Mouse (Mus musculus) lung, embryonic 14.5 days (tissue): Measurements from ENCODE around the gene Gm49601. TPM values are rescaled to one million over a fixed set of nuclear protein-coding genes. Genes with fewer than 3 reads are reported as not detected.

ENCODE experiments used
- ATAC-seq: fragments of 200-750 bp; cut with Nextera tagmentation; 2 replicates; pipeline ENCODE4 v1.8.0; 2017; ENCODE audit warnings: mild to moderate bottlenecking, moderate TSS enrichment, moderate library complexity; ENCODE audit not compliant: insufficient read depth
- DNase-seq: peaks from one replicate; pipeline ENCODE4 v3.0.0-alpha.2; 2015
- H3K27ac ChIP-seq: fragments of 300-500 bp; sonication (generic); 2 replicates; pipeline ENCODE4 v1.5.1; 2014; ENCODE audit warnings: low read depth, mild to moderate bottlenecking, moderate library complexity
- H3K27me3 ChIP-seq: fragments of 300-500 bp; sonication (generic); 2 replicates; pipeline ENCODE4 v1.6.1; 2014; ENCODE audit warnings: low read length, control low read depth; ENCODE audit not compliant: insufficient read depth
- H3K36me3 ChIP-seq: fragments of 300-500 bp; sonication (generic); 2 replicates; pipeline ENCODE4 v1.6.1; 2014; ENCODE audit warnings: control low read depth; ENCODE audit not compliant: insufficient read depth
- H3K4me1 ChIP-seq: fragments of 300-500 bp; sonication (generic); 2 replicates; pipeline ENCODE4 v1.6.1; 2014; ENCODE audit warnings: antibody characterized with exemption, control low read depth; ENCODE audit not compliant: insufficient read depth
- H3K4me2 ChIP-seq: fragments of 300-500 bp; sonication (generic); 2 replicates; pipeline ENCODE4 v1.6.1; 2014; ENCODE audit warnings: mild to moderate bottlenecking
- H3K4me3 ChIP-seq: fragments of 300-500 bp; sonication (generic); 2 replicates; pipeline ENCODE4 v1.5.1; 2014; ENCODE audit warnings: low read depth, low read length
- H3K9ac ChIP-seq: fragments of 300-500 bp; sonication (generic); 2 replicates; pipeline ENCODE4 v1.6.1; 2014
- H3K9me3 ChIP-seq: fragments of 300-500 bp; sonication (generic); 2 replicates; pipeline ENCODE4 v1.6.1; 2016; ENCODE audit warnings: low read depth, low read length, control low read depth
- CTCF ChIP-seq: IDR thresholded peaks from 2 replicates; pipeline ENCODE4 v1.5.1; 2016; ENCODE audit warnings: antibody characterized with exemption, low read depth
- WGBS: fragments of 180-500 bp; shearing (Covaris S2); extraction: QIAGEN DNeasy Blood & Tissue Kit; methylation state at CpG from one replicate; pipeline ENCODE4 v1.1.7; 2014; 5-methylcytosine and 5-hydroxymethylcytosine counted together
- polyA plus RNA-seq: library from polyadenylated mRNA; unstranded; fragments of >200 nt; fragmentation: Nextera tagmentation; extraction: Ambion mirVana; gene quantifications from 2 replicates; pipeline ENCODE4 v1.2.1, GENCODE M21; 2014

Gene Gm49601
- polyA plus RNA-seq, 1 experiment from 2014 or later = 1.7 TPM

DNA sequence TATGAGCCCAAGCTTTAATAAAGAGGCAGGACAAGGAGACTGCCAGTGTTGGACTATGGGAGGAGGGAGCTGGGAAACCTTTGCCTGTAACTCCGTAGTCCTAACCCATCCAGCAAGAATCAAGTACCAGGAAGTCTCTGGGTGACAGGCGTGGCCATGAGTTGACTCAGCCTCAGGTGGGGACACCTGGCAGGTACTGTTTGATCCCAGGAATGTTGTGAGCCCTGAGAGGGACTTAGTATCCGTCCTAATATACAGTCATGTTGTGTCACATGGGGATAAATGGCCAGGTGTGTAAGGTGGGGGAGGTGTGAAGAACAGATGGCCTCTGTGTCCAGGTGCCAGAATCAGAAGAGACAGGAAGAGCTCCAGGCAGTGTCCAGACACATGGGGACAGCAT, 22.9 kb upstream of the Gm49601 start:
- no peaks in the 10 kb centered on the region for H3K27me3 ChIP-seq
- no peak overlapping the region for H3K27ac ChIP-seq
- no peak for TF ChIP-seq CTCF
- no peak overlapping the region for H3K4me2 ChIP-seq
- H3K36me3 ChIP-seq = no peaks in the 10 kb centered on the region
- H3K9me3 ChIP-seq = no peaks in the 10 kb centered on the region
- ATAC-seq (no peak), DNase-seq (no peak)
- H3K4me1 ChIP-seq = no peaks in the 10 kb centered on the region
- H3K9ac ChIP-seq = no peak overlapping the region
- 46% methylated on average over 3 of the region's 3 CpGs for WGBS
- no peak overlapping the region for H3K4me3 ChIP-seq

DNA sequence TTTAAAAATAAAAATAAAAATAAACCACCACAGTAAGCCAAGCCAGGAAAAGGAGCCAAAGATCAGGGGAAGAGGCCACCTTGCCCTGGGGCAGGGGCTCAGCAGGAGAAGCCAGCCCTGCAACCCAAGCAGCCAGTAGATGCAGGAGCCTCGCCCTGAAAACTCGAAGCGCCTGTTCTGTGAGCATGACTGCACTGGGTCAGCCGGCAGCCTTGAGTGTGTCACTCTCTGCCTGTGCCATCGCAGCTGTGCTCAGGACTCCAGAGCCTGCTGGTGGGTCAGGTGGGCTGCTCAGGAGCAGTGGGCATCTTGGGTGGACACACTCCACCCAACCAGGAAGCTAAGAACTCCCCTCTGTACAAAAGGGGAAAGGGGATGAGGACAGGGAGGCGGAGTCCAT, 19.1 kb upstream of the Gm49601 start:
- Histone ChIP-seq H3K36me3 (no peaks in the 10 kb centered on the region), H3K4me2 (no peak overlapping the region), H3K27me3 (no peaks in the 10 kb centered on the region), H3K9ac (no peak overlapping the region), H3K4me1 (no peaks in the 10 kb centered on the region), H3K27ac (no peak overlapping the region), H3K4me3 (no peak overlapping the region), H3K9me3 (no peaks in the 10 kb centered on the region)
- no peak for DNase-seq
- no peak for TF ChIP-seq CTCF
- no peak for ATAC-seq
- 57% methylated on average over 6 of the region's 6 CpGs for WGBS

DNA sequence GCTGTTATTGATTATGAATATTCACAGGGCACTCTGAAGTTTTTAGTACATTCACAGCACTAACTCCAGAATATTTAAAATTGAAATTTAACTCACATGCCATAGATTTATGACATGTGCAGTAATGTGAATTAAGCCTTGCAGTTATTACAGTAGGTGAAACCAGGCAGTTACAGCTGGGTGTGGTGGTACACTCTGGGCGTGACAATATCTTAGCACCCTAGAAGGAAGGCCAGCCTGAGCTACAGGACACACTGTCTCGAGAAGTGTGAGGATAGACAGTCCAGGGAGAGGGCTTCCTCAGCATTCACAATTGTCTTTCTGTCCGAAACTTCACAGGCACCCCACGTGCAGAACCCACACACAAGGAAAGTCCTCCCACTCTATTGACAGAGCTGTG, 18.3 kb upstream of the Gm49601 start:
- Histone ChIP-seq H3K27ac (no peak overlapping the region), H3K4me2 (no peak overlapping the region), H3K4me3 (no peak overlapping the region), H3K4me1 (no peaks in the 10 kb centered on the region), H3K9me3 (no peaks in the 10 kb centered on the region), H3K36me3 (no peaks in the 10 kb centered on the region), H3K27me3 (no peaks in the 10 kb centered on the region), H3K9ac (no peak overlapping the region)
- no peak for DNase-seq
- ATAC-seq = no peak
- WGBS = 76% methylated on average over 4 of the region's 4 CpGs
- no peak for TF ChIP-seq CTCF

DNA sequence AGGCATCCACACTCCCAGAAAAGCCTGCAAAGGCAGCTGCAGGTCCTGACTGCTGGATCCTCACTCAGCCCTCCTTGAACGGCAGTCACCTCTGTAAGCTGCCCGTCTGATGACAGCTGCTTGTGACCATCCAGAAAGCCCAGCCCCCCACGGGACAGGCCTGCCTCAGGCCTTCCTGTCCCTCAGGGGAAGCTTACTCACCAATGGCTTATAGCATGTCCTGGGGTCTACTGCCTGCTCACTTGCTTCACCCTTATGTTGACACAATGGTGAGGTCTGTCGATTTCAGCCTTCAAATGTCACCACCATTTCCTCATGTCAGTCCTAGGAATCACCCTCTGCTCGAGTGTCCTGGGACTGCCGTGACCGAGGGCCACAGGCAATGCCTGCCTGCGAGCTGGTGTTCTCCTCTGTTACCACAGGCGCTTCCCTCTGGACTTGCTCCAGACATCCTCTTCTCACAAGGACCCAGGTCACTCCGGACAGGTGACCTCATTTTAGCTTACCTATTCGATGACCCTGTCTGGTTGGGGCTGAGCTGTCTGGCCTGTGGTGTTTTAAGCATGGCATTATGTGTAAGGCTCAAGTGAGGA, 17.3 kb upstream of the Gm49601 start:
- no peak for DNase-seq
- H3K36me3 ChIP-seq = no peaks in the 10 kb centered on the region
- H3K4me1 ChIP-seq = no peaks in the 10 kb centered on the region
- no peak overlapping the region for H3K4me3 ChIP-seq
- WGBS = 63% methylated on average over 11 of the region's 11 CpGs
- H3K27me3 ChIP-seq = no peaks in the 10 kb centered on the region
- no peak overlapping the region for H3K4me2 ChIP-seq
- no peak for TF ChIP-seq CTCF
- H3K9me3 ChIP-seq = no peaks in the 10 kb centered on the region
- H3K9ac ChIP-seq = no peak overlapping the region
- ATAC-seq = no peak
- H3K27ac ChIP-seq = no peak overlapping the region

DNA sequence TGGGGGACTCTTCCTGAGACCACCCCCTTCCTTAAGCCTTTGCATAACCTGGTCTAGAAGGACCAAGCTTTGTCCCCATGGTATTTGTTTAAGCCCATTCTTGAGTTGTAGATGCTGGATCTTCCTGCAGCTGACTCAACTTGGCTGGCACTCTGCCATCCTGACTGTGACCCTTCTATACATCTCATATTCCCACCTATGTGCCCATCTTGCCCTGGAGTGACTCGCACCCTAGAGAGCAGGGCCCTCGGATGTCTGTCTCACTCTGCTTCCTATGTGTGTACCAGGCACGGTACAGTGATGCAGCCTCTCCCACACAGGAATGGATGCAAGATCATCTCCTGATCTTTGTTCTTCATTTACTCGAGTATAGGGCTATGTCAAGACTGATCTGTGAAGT, 16.7 kb upstream of the Gm49601 start:
- no peaks in the 10 kb centered on the region for H3K36me3 ChIP-seq
- H3K9me3 ChIP-seq = no peaks in the 10 kb centered on the region
- H3K9ac ChIP-seq = no peak overlapping the region
- H3K4me2 ChIP-seq = no peak overlapping the region
- ATAC-seq (no peak), DNase-seq (no peak)
- no peak for TF ChIP-seq CTCF
- no peaks in the 10 kb centered on the region for H3K27me3 ChIP-seq
- H3K27ac ChIP-seq = no peak overlapping the region
- 75% methylated on average over 4 of the region's 4 CpGs for WGBS
- no peaks in the 10 kb centered on the region for H3K4me1 ChIP-seq
- H3K4me3 ChIP-seq = no peak overlapping the region

DNA sequence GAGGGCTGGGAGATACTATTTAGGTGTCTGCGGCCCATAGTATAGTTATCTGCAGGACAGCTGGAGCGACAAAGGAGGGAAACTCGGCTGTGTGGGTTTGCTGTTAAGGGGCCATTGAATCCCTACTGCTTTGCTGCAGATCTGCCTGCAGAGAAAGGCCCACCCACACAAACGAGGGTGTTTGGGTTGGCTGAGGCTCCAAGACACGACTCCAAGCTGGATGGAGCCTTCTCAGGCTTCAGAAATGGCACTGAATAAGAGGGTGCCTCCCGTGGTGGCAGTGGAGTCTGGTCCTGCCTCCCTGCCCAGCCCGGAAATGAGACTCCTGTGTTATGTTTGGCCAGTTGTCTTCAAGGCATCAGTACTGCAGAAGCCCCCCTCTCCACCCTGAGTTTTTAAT, 16.1 kb upstream of the Gm49601 start:
- Histone ChIP-seq H3K4me1 (no peaks in the 10 kb centered on the region), H3K4me2 (no peak overlapping the region), H3K4me3 (no peak overlapping the region), H3K36me3 (no peaks in the 10 kb centered on the region), H3K9me3 (no peaks in the 10 kb centered on the region), H3K27me3 (no peaks in the 10 kb centered on the region), H3K27ac (no peak overlapping the region), H3K9ac (no peak overlapping the region)
- no peak for TF ChIP-seq CTCF
- DNase-seq (no peak), ATAC-seq (no peak)
- WGBS = 43% methylated on average over 7 of the region's 7 CpGs

DNA sequence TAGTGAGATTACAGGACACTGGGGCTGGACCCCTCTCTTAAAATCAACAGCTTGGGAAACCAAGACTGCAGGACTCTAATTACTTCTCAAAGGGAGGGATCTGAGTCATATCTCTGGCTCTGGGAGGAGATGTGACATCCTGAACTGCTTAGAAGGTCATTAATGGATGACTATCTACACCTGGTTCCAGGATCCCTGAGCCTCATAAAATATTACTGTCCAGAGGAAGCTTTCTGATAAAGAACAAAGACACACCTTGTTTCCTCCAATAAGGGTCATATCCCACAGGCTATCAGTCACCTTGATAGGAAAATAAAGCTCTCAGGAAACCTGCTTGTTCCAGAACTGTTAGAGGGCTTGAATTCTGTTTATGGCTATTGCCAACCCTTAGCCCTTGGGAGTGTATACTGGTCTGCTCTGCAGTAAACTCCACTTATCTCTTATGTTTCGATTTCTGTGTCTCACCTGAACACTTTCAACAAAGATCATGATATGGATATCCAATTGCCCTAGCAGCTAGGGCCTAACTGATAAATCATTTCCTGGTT, 13.2 kb upstream of the Gm49601 start:
- H3K9me3 ChIP-seq = no peaks in the 10 kb centered on the region
- no peak overlapping the region for H3K4me3 ChIP-seq
- TF ChIP-seq CTCF = no peak
- H3K4me1 ChIP-seq = no peaks in the 10 kb centered on the region
- H3K27ac ChIP-seq = no peak overlapping the region
- H3K36me3 ChIP-seq = no peaks in the 10 kb centered on the region
- H3K4me2 ChIP-seq = no peak overlapping the region
- H3K27me3 ChIP-seq = no peaks in the 10 kb centered on the region
- no peak for DNase-seq
- H3K9ac ChIP-seq = no peak overlapping the region
- no peak for ATAC-seq
- WGBS = 66% methylated on average over 1 of the region's 1 CpGs

DNA sequence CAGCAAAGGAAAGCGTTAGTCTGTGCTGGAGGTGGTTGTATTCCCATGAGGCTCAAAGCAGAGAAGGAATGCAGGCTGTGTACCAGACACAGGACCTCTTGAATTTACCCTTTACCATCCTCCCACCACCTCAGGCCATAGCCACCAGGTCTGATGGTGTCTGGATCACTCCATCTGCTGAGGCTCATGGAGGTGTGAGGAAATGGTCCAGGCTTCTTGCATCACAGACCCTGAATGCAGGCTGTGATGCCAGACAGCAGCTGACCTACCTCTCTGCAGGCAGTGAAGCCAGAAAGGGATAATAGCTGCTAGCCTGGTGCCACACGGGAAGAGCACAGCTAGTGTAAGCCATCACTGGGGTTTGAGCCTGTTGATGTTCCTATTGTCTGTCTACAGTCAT, 12.2 kb upstream of the Gm49601 start:
- Histone ChIP-seq H3K9me3 (no peaks in the 10 kb centered on the region), H3K4me1 (no peaks in the 10 kb centered on the region), H3K4me2 (no peak overlapping the region), H3K4me3 (no peak overlapping the region), H3K36me3 (no peaks in the 10 kb centered on the region), H3K9ac (no peak overlapping the region), H3K27ac (no peak overlapping the region), H3K27me3 (no peaks in the 10 kb centered on the region)
- DNase-seq (no peak), ATAC-seq (no peak)
- TF ChIP-seq CTCF = no peak
- 39% methylated on average over 2 of the region's 2 CpGs for WGBS
